Mouse (Mus musculus) midbrain, embryonic 13.5 days (tissue): ENCODE results near the gene H2-M10.4. TPM values are rescaled to one million over a fixed set of nuclear protein-coding genes. Genes with fewer than 3 reads are reported as not detected.
"Not testable (repeated sequence)": the region's sequence is repeated elsewhere in the genome, so short reads cannot be mapped to it uniquely, and the experiment has no call there.

Experiments used
- ATAC-seq: fragments of 200-750 bp; cut with Nextera tagmentation; 2 replicates; pipeline ENCODE4 v1.8.0; 2017; ENCODE audit warnings: mild to moderate bottlenecking, moderate TSS enrichment, moderate library complexity
- H3K27ac ChIP-seq: fragments of 300-500 bp; sonication (generic); 2 replicates; pipeline ENCODE4 v1.5.1; 2015; ENCODE audit warnings: inconsistent platforms, mild to moderate bottlenecking, moderate library complexity
- H3K27me3 ChIP-seq: fragments of 300-500 bp; sonication (generic); 2 replicates; pipeline ENCODE4 v1.6.1; 2015; ENCODE audit warnings: mild to moderate bottlenecking, inconsistent platforms
- H3K36me3 ChIP-seq: fragments of 300-500 bp; sonication (generic); 2 replicates; pipeline ENCODE4 v1.6.1; 2015; ENCODE audit warnings: mild to moderate bottlenecking, inconsistent platforms
- H3K4me1 ChIP-seq: fragments of 300-500 bp; sonication (generic); replicated peaks from 2 replicates; pipeline ENCODE4 v1.6.1; 2015; ENCODE audit warnings: inconsistent platforms
- H3K4me2 ChIP-seq: fragments of 300-500 bp; sonication (generic); replicated peaks from 2 replicates; pipeline ENCODE4 v1.6.1; 2015; ENCODE audit warnings: moderate library complexity, mild to moderate bottlenecking, inconsistent platforms
- H3K4me3 ChIP-seq: fragments of 300-500 bp; sonication (generic); replicated peaks from 2 replicates; pipeline ENCODE4 v1.5.1; 2015; ENCODE audit warnings: mild to moderate bottlenecking, inconsistent platforms
- H3K9ac ChIP-seq: fragments of 300-500 bp; sonication (generic); replicated peaks from 2 replicates; pipeline ENCODE4 v1.6.1; 2015; ENCODE audit warnings: mild to moderate bottlenecking, inconsistent platforms
- H3K9me3 ChIP-seq: fragments of 300-500 bp; sonication (generic); 2 replicates; pipeline ENCODE4 v1.6.1; 2016; ENCODE audit warnings: mild to moderate bottlenecking, inconsistent platforms
- WGBS: fragments of 180-500 bp; shearing (Covaris S2); methylation state at CpG from one replicate; pipeline ENCODE4 v1.1.7; 2015; 5-methylcytosine and 5-hydroxymethylcytosine counted together
- polyA plus RNA-seq: library from polyadenylated mRNA; unstranded; fragments of >200 nt; fragmentation: Nextera tagmentation; extraction: Ambion mirVana; gene quantifications from 2 replicates; pipeline ENCODE4 v1.2.1, GENCODE M21; 2015

The H2-M10.4 gene
- polyA plus RNA-seq: not detected in 2 replicates

DNA sequence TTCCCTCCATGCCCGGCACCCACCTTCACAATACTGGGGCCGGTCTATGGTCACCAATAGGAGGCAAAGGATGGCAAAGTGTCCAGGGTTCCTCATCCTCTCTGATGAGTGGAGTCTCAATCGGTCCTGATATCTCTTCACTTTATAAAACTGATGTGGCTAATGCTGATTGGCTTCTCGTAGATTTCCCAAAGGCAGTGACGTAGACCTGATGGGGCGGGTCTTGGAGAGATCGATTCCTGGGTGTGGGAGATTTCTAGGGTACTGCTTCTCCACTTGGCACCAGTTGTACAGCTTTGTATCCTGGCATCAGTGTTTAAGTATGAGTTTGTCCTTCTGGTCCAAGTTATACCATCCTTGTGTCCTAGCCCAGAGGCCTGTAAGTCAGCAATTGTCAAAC, at the start of gene H2-M10.4:
Gene H2-M10.4 (minus strand): TSS at position 101 of the 400 bp plus-strand sequence.
- no peak within 1 kb of the TSS for H3K4me2 ChIP-seq
- H3K36me3 ChIP-seq: no peaks in the 10 kb centered on the region
- ATAC-seq: no peak
- no peaks in the 10 kb centered on the region for H3K27me3 ChIP-seq
- H3K27ac ChIP-seq: no peak within 1 kb of the TSS
- no peaks in the 10 kb centered on the region for H3K9me3 ChIP-seq
- WGBS: 88% methylated on average over 7 of the region's 7 CpGs
- no peaks in the 10 kb centered on the region for H3K4me1 ChIP-seq
- no peak within 1 kb of the TSS for H3K4me3 ChIP-seq
- no peak within 1 kb of the TSS for H3K9ac ChIP-seq

DNA sequence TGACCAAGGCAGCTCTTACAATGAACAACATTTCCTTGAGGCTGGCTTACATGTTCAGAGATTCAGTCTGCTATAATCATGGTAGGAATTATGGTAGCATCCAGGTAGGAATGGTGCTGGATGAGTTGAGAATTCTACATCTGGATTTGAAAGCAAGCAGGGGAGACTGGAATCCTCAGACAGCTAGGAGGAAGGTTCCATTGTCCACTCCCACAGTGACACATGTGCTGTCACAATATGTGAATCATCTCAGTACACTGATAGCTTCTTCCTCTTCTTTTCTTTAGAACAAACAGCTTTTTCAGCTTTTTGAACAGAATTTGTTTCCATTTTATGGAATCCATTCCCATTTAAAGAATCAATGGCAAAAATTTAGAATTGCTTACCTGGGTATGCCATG, 41.8 kb upstream of the H2-M10.4 start:
- H3K36me3 ChIP-seq: no peaks in the 10 kb centered on the region
- H3K4me3 ChIP-seq: no peak overlapping the region
- no peaks in the 10 kb centered on the region for H3K9me3 ChIP-seq
- no peak for ATAC-seq
- H3K4me1 ChIP-seq: no peaks in the 10 kb centered on the region
- H3K27ac ChIP-seq: no peak overlapping the region
- H3K27me3 ChIP-seq: no peaks in the 10 kb centered on the region
- no peak overlapping the region for H3K9ac ChIP-seq
- H3K4me2 ChIP-seq: no peak overlapping the region

DNA sequence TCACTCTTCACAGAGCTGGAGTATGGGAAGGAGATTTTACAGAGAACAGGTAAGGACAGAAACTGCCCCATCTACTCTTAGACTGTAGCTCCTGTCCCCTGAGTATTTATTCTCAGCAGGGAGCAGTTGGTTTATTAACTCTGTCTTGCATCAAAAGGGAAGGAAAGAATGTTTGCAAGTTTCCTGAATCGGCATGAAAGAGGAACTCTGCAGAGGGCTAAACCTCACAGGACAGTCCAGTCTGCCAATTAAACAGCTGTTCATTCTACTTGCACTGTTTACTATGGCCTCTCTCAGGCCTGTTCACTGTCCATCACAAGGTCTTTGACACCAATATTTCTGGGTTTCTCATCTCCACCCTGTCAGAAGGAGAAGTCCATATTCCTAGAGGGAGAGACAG, 38.3 kb upstream of the H2-M10.4 start:
- no peaks in the 10 kb centered on the region for H3K4me1 ChIP-seq
- WGBS: 67% methylated on average over 1 of the region's 1 CpGs
- no peaks in the 10 kb centered on the region for H3K27me3 ChIP-seq
- no peak overlapping the region for H3K9ac ChIP-seq
- no peak overlapping the region for H3K4me3 ChIP-seq
- ATAC-seq: no peak
- H3K9me3 ChIP-seq: no peaks in the 10 kb centered on the region
- H3K4me2 ChIP-seq: no peak overlapping the region
- H3K36me3 ChIP-seq: no peaks in the 10 kb centered on the region
- H3K27ac ChIP-seq: no peak overlapping the region

DNA sequence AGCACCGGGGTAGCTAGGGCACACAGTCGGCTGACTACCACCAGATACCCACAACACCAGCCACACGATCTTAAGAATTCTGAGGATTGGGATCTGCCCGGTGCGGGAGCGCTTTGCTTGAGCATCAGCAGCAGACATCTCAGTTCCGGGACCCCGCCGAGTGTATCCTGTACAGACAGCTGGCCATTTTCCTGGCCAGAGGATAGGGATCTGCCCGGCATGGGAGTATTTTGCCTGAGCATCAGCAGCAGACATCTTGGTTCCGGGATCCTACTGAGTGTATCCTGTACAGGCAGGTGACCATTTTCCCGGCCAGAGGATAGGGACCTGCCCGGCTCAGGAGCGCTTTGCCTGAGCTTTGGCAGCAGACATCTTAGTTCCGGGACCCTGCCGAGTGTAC, 26.0 kb upstream of the H2-M10.4 start:
- H3K9me3 ChIP-seq, H3K4me1 ChIP-seq, H3K27me3 ChIP-seq, H3K4me2 ChIP-seq, ATAC-seq, H3K27ac ChIP-seq, H3K4me3 ChIP-seq, H3K36me3 ChIP-seq, H3K9ac ChIP-seq: not testable (repeated sequence)
- WGBS: 96% methylated on average over 16 of the region's 16 CpGs

DNA sequence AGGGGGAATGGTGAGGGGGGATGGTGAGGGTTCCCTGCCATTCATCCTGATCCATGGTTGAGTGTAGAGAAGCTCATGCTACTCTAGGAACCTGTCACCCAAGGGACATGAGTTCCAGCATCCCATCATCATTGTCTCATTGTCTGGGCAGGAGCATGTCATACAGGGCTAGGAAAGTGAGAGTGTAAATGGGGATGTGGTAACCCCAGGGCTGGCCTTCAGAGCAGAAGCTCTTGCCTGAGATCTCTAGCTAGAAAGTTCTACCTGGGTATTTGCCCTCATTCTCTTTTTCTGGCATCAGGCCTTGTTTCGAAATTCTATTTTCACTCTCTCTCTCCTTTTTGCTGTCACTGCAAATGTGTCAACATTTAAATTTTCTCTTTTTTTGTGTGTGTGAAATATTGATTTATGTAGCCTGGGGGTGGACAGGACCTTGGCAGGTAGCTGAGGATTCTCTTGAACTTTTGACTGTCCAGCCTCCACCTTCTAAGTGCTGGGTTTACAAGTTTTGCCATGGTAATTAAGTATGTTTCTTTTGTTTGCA, 24.6 kb upstream of the H2-M10.4 start:
- ATAC-seq: no peak
- Histone ChIP-seq H3K4me2 (no peak overlapping the region), H3K36me3 (no peaks in the 10 kb centered on the region), H3K9me3 (no peaks in the 10 kb centered on the region), H3K9ac (no peak overlapping the region), H3K27ac (no peak overlapping the region), H3K27me3 (no peaks in the 10 kb centered on the region), H3K4me1 (no peaks in the 10 kb centered on the region), H3K4me3 (no peak overlapping the region)
- 77% methylated on average over 1 of the region's 1 CpGs for WGBS

DNA sequence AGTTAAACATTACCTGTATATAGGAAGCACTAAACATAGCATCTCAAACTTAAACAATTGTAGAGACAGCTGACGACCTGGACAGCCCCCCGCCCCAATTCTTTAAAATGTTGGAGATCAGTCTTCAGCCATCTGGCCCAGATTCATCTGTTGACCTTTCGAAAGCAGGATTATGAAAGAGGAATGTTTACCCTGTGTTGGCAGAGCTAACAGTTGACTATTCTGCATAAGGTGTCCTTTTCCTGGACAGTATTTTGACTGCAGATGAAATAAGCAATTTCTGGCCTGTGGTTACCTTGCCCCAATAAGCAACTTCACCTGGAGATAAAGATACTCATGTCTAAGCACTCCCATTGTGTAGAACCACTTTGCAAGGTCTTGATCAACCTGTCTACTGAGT, 21.7 kb upstream of the H2-M10.4 start:
- 81% methylated on average over 3 of the region's 3 CpGs for WGBS
- no peaks in the 10 kb centered on the region for H3K36me3 ChIP-seq
- no peak overlapping the region for H3K4me3 ChIP-seq
- no peak overlapping the region for H3K9ac ChIP-seq
- ATAC-seq: no peak
- H3K9me3 ChIP-seq: no peaks in the 10 kb centered on the region
- no peaks in the 10 kb centered on the region for H3K4me1 ChIP-seq
- H3K27ac ChIP-seq: no peak overlapping the region
- H3K27me3 ChIP-seq: no peaks in the 10 kb centered on the region
- H3K4me2 ChIP-seq: no peak overlapping the region

DNA sequence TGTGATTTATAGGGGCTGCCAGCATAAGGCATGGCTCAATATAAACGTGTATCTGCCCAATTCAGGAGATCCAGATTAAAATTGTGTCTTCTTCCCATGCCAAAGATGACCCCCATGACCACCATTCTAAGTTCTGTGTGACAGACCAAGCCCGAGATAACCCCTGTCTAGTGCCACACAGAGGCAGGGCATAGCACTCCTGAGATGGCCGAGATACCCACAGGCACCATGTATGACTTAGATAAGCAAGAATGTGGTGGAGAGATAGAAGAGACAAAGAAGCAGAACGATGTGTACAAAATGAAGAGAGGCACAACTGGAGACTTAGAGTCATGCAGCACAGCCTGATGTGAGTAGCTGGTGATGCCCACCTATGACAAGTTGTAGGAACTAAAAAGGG, 5.9 kb downstream of the H2-M10.4 start:
- Histone ChIP-seq H3K27ac (no peak overlapping the region), H3K36me3 (no peaks in the 10 kb centered on the region), H3K4me2 (no peak overlapping the region), H3K4me3 (no peak overlapping the region), H3K4me1 (no peaks in the 10 kb centered on the region), H3K9me3 (no peaks in the 10 kb centered on the region), H3K27me3 (no peaks in the 10 kb centered on the region), H3K9ac (no peak overlapping the region)
- WGBS: 76% methylated on average over 4 of the region's 4 CpGs
- ATAC-seq: no peak

DNA sequence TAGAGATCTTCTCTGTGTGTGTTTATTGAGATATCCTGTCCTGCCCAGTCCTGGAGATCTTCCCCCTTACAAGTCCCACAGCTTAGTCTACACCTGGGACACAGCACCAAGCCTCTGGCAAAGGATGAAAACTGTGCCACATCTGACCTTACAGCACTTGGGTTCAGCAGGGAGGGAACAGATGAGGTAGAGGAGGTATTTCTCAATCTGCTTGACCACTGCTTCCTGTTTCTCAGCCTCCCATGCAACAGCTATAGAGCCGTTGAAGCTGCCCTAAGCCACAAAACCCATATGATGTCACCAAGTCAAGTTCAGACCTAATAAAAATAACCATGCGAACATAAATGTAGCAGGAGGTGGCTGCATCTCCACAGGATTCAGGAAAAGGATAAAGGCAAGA, 30.7 kb downstream of the H2-M10.4 start:
- H3K9ac ChIP-seq: no peak overlapping the region
- H3K4me3 ChIP-seq: no peak overlapping the region
- no peak overlapping the region for H3K27ac ChIP-seq
- H3K4me2 ChIP-seq: no peak overlapping the region
- ATAC-seq: no peak
- no peaks in the 10 kb centered on the region for H3K36me3 ChIP-seq
- 93% methylated on average over 2 of the region's 2 CpGs for WGBS
- H3K4me1 ChIP-seq: no peaks in the 10 kb centered on the region
- H3K9me3 ChIP-seq: no peaks in the 10 kb centered on the region
- H3K27me3 ChIP-seq: no peaks in the 10 kb centered on the region

DNA sequence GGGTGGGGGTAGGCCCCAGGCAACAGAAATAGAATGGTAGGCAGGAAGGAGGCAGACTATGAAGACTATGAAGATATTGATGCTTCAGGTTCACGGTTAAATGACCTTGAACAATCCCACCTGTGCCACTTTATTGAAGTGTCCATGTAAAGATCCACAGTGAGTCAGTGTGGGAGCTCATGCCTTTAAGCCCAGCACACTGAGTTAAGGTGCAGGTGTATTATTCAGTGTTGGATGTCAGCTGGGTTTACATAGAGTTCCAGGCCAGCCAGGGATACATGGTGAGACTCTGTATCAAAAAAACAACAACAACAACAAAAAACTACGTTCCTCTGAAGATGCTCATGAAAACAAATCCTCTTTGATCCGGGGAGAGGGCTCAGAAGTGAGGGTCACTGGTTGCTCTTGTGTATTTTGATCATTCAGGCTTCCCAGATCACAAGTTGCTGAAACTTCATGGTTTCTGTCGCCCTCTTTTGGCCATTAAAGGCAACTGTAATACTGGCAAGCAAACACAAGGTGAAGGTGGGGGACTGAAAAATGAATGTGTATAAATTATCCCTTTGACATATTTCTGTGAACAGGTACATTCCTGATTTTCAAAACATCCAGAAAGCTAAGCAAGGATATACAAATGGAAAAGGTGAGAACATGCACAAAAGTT, 43.9 kb downstream of the H2-M10.4 start:
- H3K27me3 ChIP-seq: no peaks in the 10 kb centered on the region
- no peak overlapping the region for H3K4me3 ChIP-seq
- H3K9me3 ChIP-seq: no peaks in the 10 kb centered on the region
- H3K4me2 ChIP-seq: no peak overlapping the region
- H3K36me3 ChIP-seq: no peaks in the 10 kb centered on the region
- no peak overlapping the region for H3K27ac ChIP-seq
- WGBS: 22% methylated on average over 4 of the region's 4 CpGs
- H3K9ac ChIP-seq: no peak overlapping the region
- H3K4me1 ChIP-seq: no peaks in the 10 kb centered on the region
- ATAC-seq: peak; percentile 45

DNA sequence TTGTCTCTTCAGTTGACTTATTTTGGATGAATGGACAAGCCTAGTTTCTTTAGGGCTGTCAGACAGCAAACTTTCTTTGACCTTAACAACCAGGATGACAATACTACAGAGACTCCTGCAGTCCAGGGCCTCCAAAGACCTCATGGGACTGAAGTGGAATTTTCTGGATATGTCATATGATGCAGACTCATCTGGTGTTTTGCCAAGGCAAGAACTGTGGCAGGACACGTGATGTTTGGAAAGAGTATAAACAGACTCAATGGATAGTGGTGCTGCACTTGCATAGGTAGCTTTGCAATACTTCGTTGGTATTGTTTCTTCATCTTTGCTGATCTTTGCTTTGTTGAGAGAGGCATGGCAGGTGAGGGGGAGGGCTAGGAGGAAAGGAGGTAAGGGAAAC, 44.7 kb downstream of the H2-M10.4 start:
- WGBS: 65% methylated on average over 2 of the region's 2 CpGs
- no peak overlapping the region for H3K9ac ChIP-seq
- no peaks in the 10 kb centered on the region for H3K27me3 ChIP-seq
- ATAC-seq: no peak
- H3K9me3 ChIP-seq: no peaks in the 10 kb centered on the region
- H3K4me1 ChIP-seq: no peaks in the 10 kb centered on the region
- no peak overlapping the region for H3K4me2 ChIP-seq
- H3K27ac ChIP-seq: no peak overlapping the region
- H3K4me3 ChIP-seq: no peak overlapping the region
- no peaks in the 10 kb centered on the region for H3K36me3 ChIP-seq

DNA sequence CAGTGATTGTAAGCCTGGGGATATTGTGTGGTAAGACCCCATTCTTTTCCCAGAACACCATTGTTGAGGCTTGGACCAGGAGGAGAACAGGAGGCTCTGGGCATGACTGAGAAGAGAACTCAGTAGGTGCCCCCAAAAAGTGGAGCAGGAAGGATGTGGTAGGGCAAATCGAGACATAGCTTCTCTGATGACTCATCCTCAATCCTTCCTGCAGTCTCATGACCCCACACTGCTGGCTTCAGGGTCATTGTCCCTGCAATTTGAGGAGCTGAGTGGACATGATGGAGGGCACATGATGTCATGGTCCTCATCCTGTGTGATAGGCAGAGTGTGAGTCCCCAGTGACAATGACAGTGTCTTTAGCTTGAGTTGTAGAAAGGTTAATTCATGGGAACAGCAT, 46.7 kb downstream of the H2-M10.4 start:
- Histone ChIP-seq H3K9me3 (no peaks in the 10 kb centered on the region), H3K4me2 (no peak overlapping the region), H3K4me3 (no peak overlapping the region), H3K27ac (no peak overlapping the region), H3K27me3 (no peaks in the 10 kb centered on the region), H3K9ac (no peak overlapping the region), H3K36me3 (no peaks in the 10 kb centered on the region), H3K4me1 (no peaks in the 10 kb centered on the region)
- no peak for ATAC-seq
- 73% methylated on average over 1 of the region's 1 CpGs for WGBS

DNA sequence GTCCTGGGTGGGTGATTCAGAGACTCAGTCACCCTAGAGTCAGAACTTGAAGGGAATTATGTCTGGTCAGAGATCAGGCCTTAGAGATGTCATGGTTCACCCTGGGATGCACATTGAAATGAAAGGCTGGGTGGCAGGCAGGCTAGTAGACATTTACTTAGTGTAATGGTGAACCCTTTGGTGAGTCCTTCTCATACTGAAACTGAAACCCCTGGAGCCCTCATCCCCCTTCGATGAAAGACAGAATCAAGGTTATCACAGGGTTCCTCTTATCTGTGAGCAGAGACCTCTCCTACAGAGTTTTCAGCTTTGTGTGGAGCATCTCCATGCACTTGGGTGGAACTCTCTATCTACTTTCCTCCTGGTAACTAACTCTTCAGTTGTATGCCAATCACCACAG, 47.8 kb downstream of the H2-M10.4 start:
- ATAC-seq: no peak
- no peak overlapping the region for H3K4me3 ChIP-seq
- WGBS: 83% methylated on average over 1 of the region's 1 CpGs

More for the DNA sequence above, 47.8 kb downstream of the H2-M10.4 start:
- H3K27me3 ChIP-seq: no peaks in the 10 kb centered on the region
- H3K4me2 ChIP-seq: no peak overlapping the region
- no peak overlapping the region for H3K9ac ChIP-seq
- H3K27ac ChIP-seq: no peak overlapping the region
- no peaks in the 10 kb centered on the region for H3K36me3 ChIP-seq
- no peaks in the 10 kb centered on the region for H3K4me1 ChIP-seq
- no peaks in the 10 kb centered on the region for H3K9me3 ChIP-seq
